Mouse (Mus musculus): ENCODE measurements around the gene Fblim1.

Fblim1 gene

GRCm38 (mm10) chr4:141599251-141600141 lies 6.4 kb downstream of the Fblim1 start:
- DNase-seq (ENCODE audit: low spot score), result no peak

GRCm38 (mm10) chr4:141598894-141599250 lies 7.0 kb downstream of the Fblim1 start:
- no peak for DNase-seq (ENCODE audit: low spot score)

- no peak for DNase-seq (ENCODE audit: low spot score)
Observed at GRCm38 (mm10) chr4:141598199-141598893, 7.5 kb downstream of the Fblim1 start.

GRCm38 (mm10) chr4:141596700-141597328 lies 9.1 kb downstream of the Fblim1 start:
- DNase-seq (ENCODE audit: low spot score), result no peak

- DNase-seq (ENCODE audit: low spot score), result no peak
Observed at GRCm38 (mm10) chr4:141595605-141596268, 10.2 kb downstream of the Fblim1 start.

GRCm38 (mm10) chr4:141595138-141595537 lies 10.8 kb downstream of the Fblim1 start:
- DNase-seq (ENCODE audit: low spot score), result no peak

- DNase-seq (ENCODE audit: low spot score), result peak; percentile 12
Observed at GRCm38 (mm10) chr4:141591547-141591946, 14.3 kb downstream of the Fblim1 start.

- DNase-seq (ENCODE audit: low spot score), result no peak
Observed at GRCm38 (mm10) chr4:141583919-141584318, 22.0 kb downstream of the Fblim1 start.

GRCm38 (mm10) chr4:141581051-141581450 lies 24.8 kb downstream of the Fblim1 start:
- no peak for DNase-seq (ENCODE audit: low spot score)

GRCm38 (mm10) chr4:141578833-141579232 lies 27.1 kb downstream of the Fblim1 start:
- no peak for DNase-seq (ENCODE audit: low spot score)

- no peak for DNase-seq (ENCODE audit: low spot score)
Observed at GRCm38 (mm10) chr4:141576877-141577276, 29.0 kb downstream of the Fblim1 start.

GRCm38 (mm10) chr4:141576404-141576803 lies 29.5 kb downstream of the Fblim1 start:
- DNase-seq (ENCODE audit: low spot score), result no peak

- DNase-seq (ENCODE audit: low spot score), result peak; percentile 73
Observed at GRCm38 (mm10) chr4:141574789-141575702, 30.9 kb downstream of the Fblim1 start.

GRCm38 (mm10) chr4:141573359-141573966 lies 32.4 kb downstream of the Fblim1 start:
- DNase-seq (ENCODE audit: low spot score), result no peak

- DNase-seq (ENCODE audit: low spot score), result no peak
Observed at GRCm38 (mm10) chr4:141572668-141573358, 33.1 kb downstream of the Fblim1 start.

- no peak for DNase-seq (ENCODE audit: low spot score)
Observed at GRCm38 (mm10) chr4:141571934-141572333, 34.0 kb downstream of the Fblim1 start.

- DNase-seq (ENCODE audit: low spot score), result no peak
Observed at GRCm38 (mm10) chr4:141571337-141571739, 34.6 kb downstream of the Fblim1 start.

- no peak for DNase-seq (ENCODE audit: low spot score)
Observed at GRCm38 (mm10) chr4:141570821-141571220, 35.1 kb downstream of the Fblim1 start.

GRCm38 (mm10) chr4:141570004-141570403 lies 35.9 kb downstream of the Fblim1 start:
- no peak for DNase-seq (ENCODE audit: low spot score)

- no peak for DNase-seq (ENCODE audit: low spot score)
Observed at GRCm38 (mm10) chr4:141568966-141569365, 36.9 kb downstream of the Fblim1 start.

All from T-cell, adult 2 months (primary cell).